Mouse (Mus musculus) stomach, embryonic 16.5 days (tissue): ENCODE results near the gene Tlr13. TPM values are rescaled to one million over a fixed set of nuclear protein-coding genes. Genes with fewer than 3 reads are reported as not detected.

Experiments used
- ATAC-seq: fragments of 200-750 bp; cut with Nextera tagmentation; 2 replicates; pipeline ENCODE4 v1.8.0; 2017; ENCODE audit warnings: moderate number of reproducible peaks, moderate TSS enrichment; ENCODE audit not compliant: insufficient read depth, low FRiP score
- H3K27ac ChIP-seq: fragments of 300-500 bp; sonication (generic); 2 replicates; pipeline ENCODE4 v1.5.1; 2014; ENCODE audit warnings: low read length
- H3K27me3 ChIP-seq: fragments of 300-500 bp; sonication (generic); 2 replicates; pipeline ENCODE4 v1.6.1; 2014; ENCODE audit warnings: low read length, control low read depth, mixed read lengths; ENCODE audit not compliant: control insufficient read depth, insufficient read depth
- H3K36me3 ChIP-seq: fragments of 300-500 bp; sonication (generic); 2 replicates; pipeline ENCODE4 v1.6.1; 2014; ENCODE audit warnings: low read length; ENCODE audit not compliant: control insufficient read depth, insufficient read depth
- H3K4me1 ChIP-seq: fragments of 300-500 bp; sonication (generic); 2 replicates; pipeline ENCODE4 v1.6.1; 2014; ENCODE audit warnings: low read length, control low read depth, mixed read lengths; ENCODE audit not compliant: control insufficient read depth, insufficient read depth
- H3K4me2 ChIP-seq: fragments of 300-500 bp; sonication (generic); 2 replicates; pipeline ENCODE4 v1.6.1; 2014; ENCODE audit warnings: low read depth, low read length, mixed read lengths
- H3K4me3 ChIP-seq: fragments of 300-500 bp; sonication (generic); replicated peaks from 2 replicates; pipeline ENCODE4 v1.5.1; 2014; ENCODE audit warnings: mild to moderate bottlenecking, low read length
- H3K9ac ChIP-seq: fragments of 300-500 bp; sonication (generic); 2 replicates; pipeline ENCODE4 v1.6.1; 2014; ENCODE audit warnings: low read length
- H3K9me3 ChIP-seq: fragments of 300-500 bp; sonication (generic); replicated peaks from 2 replicates; pipeline ENCODE4 v1.6.1; 2016; ENCODE audit warnings: low read length, control low read depth; ENCODE audit not compliant: control insufficient read depth
- WGBS: fragments of 180-500 bp; shearing (Covaris S2); extraction: QIAGEN DNeasy Blood & Tissue Kit; methylation state at CpG from one replicate; pipeline ENCODE4 v1.1.7; 2014; 5-methylcytosine and 5-hydroxymethylcytosine counted together
- polyA plus RNA-seq: library from polyadenylated mRNA; unstranded; fragments of >200 nt; fragmentation: Nextera tagmentation; extraction: Ambion mirVana; gene quantifications from 2 replicates; pipeline ENCODE4 v1.2.1, GENCODE M21; 2015

Gene Tlr13
- polyA plus RNA-seq: 1.4 TPM in 2 replicates

GRCm38 (mm10) chrX:106142936-106143335 is at the start of gene Tlr13:
TSS of gene Tlr13 (plus strand) at chrX:106143204.
- WGBS: 79% methylated on average over 6 of the region's 6 CpGs
- no peak within 1 kb of the TSS for H3K9ac ChIP-seq
- H3K27me3 ChIP-seq: no peaks in the 10 kb centered on the region; the same call in 1 of the 2 replicates
- H3K4me1 ChIP-seq: no peaks in the 10 kb centered on the region
- ATAC-seq: no peak
- H3K4me2 ChIP-seq: no peak within 1 kb of the TSS
- H3K36me3 ChIP-seq: no peaks in the 10 kb centered on the region
- no peak within 1 kb of the TSS for H3K4me3 ChIP-seq
- no peaks in the 10 kb centered on the region for H3K9me3 ChIP-seq
- no peak within 1 kb of the TSS for H3K27ac ChIP-seq

DNA sequence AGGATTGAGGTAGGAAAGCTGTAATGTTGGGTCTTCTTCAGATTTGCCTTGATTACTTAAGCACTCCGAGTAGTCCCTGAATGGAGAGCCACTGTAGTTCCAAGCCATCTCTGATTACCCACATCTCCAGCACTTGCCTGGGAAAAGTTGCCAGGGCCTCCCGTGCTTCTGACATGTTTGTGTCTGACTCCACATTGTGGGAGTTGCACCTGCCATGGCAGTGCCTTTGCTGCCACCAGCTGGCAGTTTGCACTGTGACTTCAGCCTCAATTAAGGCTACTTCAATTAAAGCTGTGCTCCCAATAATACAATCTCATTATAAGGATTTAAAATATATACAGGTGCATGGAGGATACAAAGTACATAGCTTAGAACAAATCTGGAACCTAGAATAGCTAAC is 37.5 kb upstream of the Tlr13 start:
- Histone ChIP-seq H3K9me3 (no peaks in the 10 kb centered on the region), H3K9ac (no peak overlapping the region), H3K36me3 (peaks cover 3% of the 10 kb centered on the region; the same call in 1 of the 2 replicates), H3K27ac (no peak overlapping the region; the same call in 1 of the 2 replicates), H3K4me1 (no peaks in the 10 kb centered on the region), H3K27me3 (no peaks in the 10 kb centered on the region), H3K4me3 (no peak overlapping the region), H3K4me2 (no peak overlapping the region)
- 60% methylated on average over 2 of the region's 2 CpGs for WGBS
- peak; percentile 21; the same call in 1 of the 2 replicates for ATAC-seq

DNA sequence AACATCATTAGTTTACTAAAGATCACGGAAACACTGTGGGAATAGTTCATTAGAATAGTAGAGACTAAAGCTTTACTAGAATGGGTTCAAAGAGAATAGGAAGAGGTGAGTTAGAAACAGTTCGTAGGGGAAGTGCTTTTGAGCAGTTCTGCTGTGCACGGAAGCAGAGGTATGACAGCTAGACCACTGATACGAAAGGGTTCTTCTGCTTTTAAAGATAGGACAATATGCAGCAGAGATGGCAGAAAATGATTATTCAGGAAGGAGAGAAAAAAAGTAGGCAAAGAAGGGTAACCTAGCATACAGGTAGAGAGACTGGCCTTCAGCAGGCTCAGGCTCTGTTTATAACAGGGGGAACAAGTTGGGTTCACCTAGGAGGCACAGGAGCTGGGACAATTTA is 29.1 kb upstream of the Tlr13 start:
- 86% methylated on average over 4 of the region's 4 CpGs for WGBS
- Histone ChIP-seq H3K27me3 (no peaks in the 10 kb centered on the region; the same call in 1 of the 2 replicates), H3K4me3 (no peak overlapping the region), H3K27ac (no peak overlapping the region), H3K36me3 (peaks cover 3% of the 10 kb centered on the region; the same call in 1 of the 2 replicates), H3K9ac (no peak overlapping the region), H3K4me2 (no peak overlapping the region), H3K4me1 (no peaks in the 10 kb centered on the region), H3K9me3 (no peaks in the 10 kb centered on the region)
- ATAC-seq: no peak

GRCm38 (mm10) chrX:106114674-106115073 is 28.3 kb upstream of the Tlr13 start:
- Histone ChIP-seq H3K9ac (no peak overlapping the region), H3K36me3 (peaks cover 3% of the 10 kb centered on the region; the same call in 1 of the 2 replicates), H3K27me3 (no peaks in the 10 kb centered on the region; the same call in 1 of the 2 replicates), H3K9me3 (no peaks in the 10 kb centered on the region), H3K27ac (no peak overlapping the region), H3K4me1 (no peaks in the 10 kb centered on the region), H3K4me2 (no peak overlapping the region), H3K4me3 (no peak overlapping the region)
- 70% methylated on average over 1 of the region's 1 CpGs for WGBS
- no peak for ATAC-seq

DNA sequence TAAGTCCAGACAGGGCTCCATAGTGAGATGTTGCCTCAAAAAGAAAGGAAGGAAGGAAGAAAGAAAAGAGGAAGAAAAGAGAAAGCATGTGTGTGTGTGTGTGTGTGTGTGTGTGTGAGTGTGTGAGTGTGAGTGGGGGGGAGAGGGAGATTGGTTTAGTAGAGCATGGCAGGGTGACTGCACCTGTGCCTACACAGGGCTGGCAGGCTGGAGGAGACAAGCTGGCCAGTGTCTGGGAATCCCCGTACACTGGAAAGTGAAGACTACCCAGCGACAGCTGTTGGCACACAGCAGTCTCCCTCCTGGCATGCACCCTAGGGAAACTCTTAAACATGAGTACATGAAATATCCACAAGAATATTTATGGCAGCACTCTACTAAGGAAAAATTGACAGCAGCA is 20.2 kb upstream of the Tlr13 start:
- Histone ChIP-seq H3K4me1 (no peaks in the 10 kb centered on the region), H3K27me3 (no peaks in the 10 kb centered on the region), H3K27ac (no peak overlapping the region), H3K9ac (no peak overlapping the region), H3K4me2 (no peak overlapping the region), H3K4me3 (no peak overlapping the region), H3K9me3 (no peaks in the 10 kb centered on the region), H3K36me3 (no peaks in the 10 kb centered on the region)
- 68% methylated on average over 2 of the region's 2 CpGs for WGBS
- no peak for ATAC-seq

- Histone ChIP-seq H3K9ac (no peak overlapping the region), H3K4me2 (no peak overlapping the region), H3K4me3 (no peak overlapping the region), H3K27ac (no peak overlapping the region), H3K27me3 (no peaks in the 10 kb centered on the region), H3K4me1 (no peaks in the 10 kb centered on the region), H3K9me3 (no peaks in the 10 kb centered on the region), H3K36me3 (no peaks in the 10 kb centered on the region)
- no peak for ATAC-seq
- WGBS: 66% methylated on average over 6 of the region's 6 CpGs
Observed at GRCm38 (mm10) chrX:106128283-106128682, 14.7 kb upstream of the Tlr13 start.

DNA sequence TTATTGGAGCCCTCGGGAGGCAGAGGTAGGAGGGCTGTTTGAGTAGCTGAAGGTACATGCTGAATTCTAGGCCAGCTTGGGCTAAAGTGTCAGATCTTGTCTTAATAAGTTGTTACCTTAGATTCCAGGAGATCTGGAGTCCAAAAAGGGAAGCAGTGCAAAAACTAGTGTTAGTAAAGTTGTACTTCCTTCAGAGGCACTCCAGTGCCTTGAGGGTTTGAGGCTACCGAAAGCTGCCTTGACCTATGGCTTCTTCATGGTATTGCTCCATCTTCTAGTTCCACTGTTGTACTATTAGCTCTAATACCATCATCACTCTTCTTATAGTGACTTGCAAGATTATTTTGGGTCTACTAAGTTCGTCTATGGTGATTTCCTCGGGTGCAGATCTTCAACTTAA is 13.1 kb upstream of the Tlr13 start:
- WGBS: 81% methylated on average over 4 of the region's 4 CpGs
- Histone ChIP-seq H3K9me3 (no peaks in the 10 kb centered on the region), H3K4me2 (no peak overlapping the region), H3K27me3 (no peaks in the 10 kb centered on the region; the same call in 1 of the 2 replicates), H3K4me3 (no peak overlapping the region), H3K4me1 (no peaks in the 10 kb centered on the region), H3K36me3 (no peaks in the 10 kb centered on the region), H3K9ac (no peak overlapping the region), H3K27ac (no peak overlapping the region)
- ATAC-seq: no peak

- Histone ChIP-seq H3K4me2 (no peak overlapping the region), H3K4me1 (no peaks in the 10 kb centered on the region), H3K9me3 (no peaks in the 10 kb centered on the region), H3K36me3 (no peaks in the 10 kb centered on the region), H3K27me3 (no peaks in the 10 kb centered on the region; the same call in 1 of the 2 replicates), H3K9ac (no peak overlapping the region), H3K27ac (peak overlapping the region; percentile 42; the same call in 1 of the 2 replicates), H3K4me3 (no peak overlapping the region)
- ATAC-seq: no peak
- WGBS: 51% methylated on average over 3 of the region's 3 CpGs
Observed at GRCm38 (mm10) chrX:106134916-106135315, 8.1 kb upstream of the Tlr13 start.

GRCm38 (mm10) chrX:106135484-106135883 is 7.5 kb upstream of the Tlr13 start:
- Histone ChIP-seq H3K36me3 (no peaks in the 10 kb centered on the region), H3K27me3 (no peaks in the 10 kb centered on the region; the same call in 1 of the 2 replicates), H3K9ac (no peak overlapping the region), H3K4me3 (no peak overlapping the region), H3K27ac (peak overlapping the region; percentile 42; the same call in 1 of the 2 replicates), H3K4me2 (no peak overlapping the region), H3K4me1 (no peaks in the 10 kb centered on the region), H3K9me3 (no peaks in the 10 kb centered on the region)
- WGBS: 78% methylated on average over 4 of the region's 4 CpGs
- no peak for ATAC-seq
